Mouse (Mus musculus) retina, postnatal 1 day (tissue): ENCODE results near the gene Lta.

Source experiments
- DNase-seq: peaks from one replicate; pipeline ENCODE4 v3.0.0-alpha.2; 2012

The Lta gene

DNA sequence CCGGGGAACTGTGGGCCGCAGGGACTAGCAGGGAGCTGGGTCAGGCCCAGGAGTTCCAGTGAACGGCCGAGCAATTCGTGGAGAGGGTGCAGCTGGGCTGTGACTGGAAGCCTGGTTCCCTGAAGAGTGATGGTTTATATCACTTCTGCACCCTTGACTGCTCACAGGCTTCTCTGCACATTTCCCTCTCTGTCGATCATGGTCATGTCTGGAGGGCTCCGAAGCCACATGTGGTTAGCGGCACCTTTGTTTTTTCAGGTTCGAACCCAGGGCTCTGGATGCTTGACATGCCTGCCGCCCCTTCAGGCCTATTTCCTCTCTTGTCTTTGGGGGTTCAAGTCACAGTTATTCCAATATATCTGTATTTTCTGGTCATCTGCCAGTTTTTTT lies 224 bp upstream of the Lta start:
- no peak for DNase-seq

GRCm38 (mm10) chr17:35202442-35202841 lies 2.7 kb downstream of the Lta start:
- DNase-seq, result no peak

- DNase-seq, result no peak
These were observed 3.4 kb downstream of the Lta start, which contains the start of gene Tnf for GRCm38 (mm10) chr17:35201787-35202186. Gene Tnf, minus strand, starts transcription at chr17:35202007.

- DNase-seq, result no peak
These were observed 4.0 kb downstream of the Lta start for GRCm38 (mm10) chr17:35201128-35201527.

DNA sequence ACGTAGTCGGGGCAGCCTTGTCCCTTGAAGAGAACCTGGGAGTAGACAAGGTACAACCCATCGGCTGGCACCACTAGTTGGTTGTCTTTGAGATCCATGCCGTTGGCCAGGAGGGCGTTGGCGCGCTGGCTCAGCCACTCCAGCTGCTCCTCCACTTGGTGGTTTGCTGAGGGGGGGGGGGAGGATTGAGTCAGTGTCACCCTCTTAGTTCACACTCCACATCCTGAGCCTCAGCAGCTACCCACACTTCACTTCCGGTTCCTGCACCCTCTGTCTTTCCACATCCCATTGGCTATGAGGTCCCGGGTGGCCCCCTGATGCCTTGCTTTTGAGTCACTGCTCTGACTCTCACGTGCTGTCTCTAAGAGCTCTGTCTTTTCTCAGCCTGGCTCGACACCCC lies 4.8 kb downstream of the Lta start:
- no peak for DNase-seq

DNA sequence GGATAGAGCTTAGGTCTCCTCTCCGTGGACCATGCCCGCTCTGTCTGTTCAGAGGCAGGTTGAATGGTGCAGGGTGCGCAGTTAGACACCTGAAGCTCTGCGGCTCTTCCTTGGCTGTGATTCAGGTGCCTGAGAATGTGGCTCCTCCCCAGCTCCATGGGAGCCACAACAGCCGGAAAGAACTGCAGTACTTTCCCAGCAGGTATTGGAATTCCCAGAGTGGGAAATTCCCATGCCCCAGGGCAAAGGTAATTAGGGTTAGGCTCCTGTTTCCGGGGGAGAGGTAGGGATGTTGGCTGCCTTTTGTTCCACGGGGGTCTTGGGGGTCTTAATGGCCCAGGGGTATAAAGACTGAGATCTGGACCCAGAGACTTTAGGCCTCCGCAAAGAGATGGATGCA lies 6.2 kb downstream of the Lta start:
- no peak for DNase-seq

- no peak for DNase-seq
These were observed 7.1 kb downstream of the Lta start for GRCm38 (mm10) chr17:35198029-35198428.

DNA sequence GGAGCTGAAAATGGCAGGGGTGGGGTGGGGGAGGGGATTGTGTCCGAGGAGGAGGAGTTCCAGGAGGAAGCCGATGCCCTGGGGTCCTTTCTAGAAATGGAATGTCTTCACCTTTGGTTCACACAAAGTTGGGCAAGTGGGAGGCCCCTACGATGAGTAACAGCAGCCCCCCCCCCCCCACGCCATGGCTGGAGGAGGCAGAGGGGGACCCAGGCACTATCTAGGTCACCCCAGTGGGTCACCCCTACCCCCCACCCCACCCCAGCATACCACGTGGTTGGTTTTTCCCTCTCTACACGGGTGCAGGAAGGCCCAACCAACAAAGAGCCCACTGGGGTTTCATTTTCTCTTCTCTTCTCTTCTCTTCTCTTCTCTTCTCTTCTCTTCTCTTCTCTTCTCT lies 8.0 kb downstream of the Lta start:
- DNase-seq, result no peak

- DNase-seq, result no peak
These were observed 8.9 kb downstream of the Lta start for GRCm38 (mm10) chr17:35196321-35196641.

DNA sequence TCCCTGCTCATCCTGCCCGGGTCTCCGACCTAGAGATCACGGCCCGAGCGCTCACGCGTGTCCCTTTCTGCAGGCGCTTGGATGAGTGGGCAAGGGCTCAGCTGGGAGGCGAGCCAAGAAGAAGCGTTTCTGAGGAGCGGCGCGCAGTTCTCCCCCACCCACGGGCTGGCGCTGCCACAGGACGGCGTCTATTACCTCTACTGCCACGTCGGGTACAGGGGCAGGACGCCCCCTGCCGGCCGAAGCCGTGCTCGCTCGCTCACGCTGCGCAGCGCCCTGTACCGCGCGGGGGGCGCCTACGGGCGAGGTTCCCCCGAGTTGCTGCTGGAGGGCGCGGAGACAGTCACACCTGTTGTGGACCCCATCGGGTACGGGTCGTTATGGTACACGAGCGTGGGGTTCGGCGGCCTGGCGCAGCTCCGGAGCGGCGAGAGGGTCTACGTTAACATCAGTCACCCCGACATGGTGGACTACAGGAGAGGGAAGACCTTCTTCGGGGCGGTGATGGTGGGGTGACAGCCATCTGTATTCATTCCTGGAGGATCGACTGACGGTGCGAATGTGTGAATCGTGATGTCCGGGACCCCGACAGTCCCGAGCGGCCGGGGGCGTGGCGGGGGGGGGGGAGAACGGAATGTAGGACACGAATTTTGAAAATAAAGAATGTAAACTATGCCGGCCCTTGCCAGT lies 9.4 kb downstream of the Lta start:
- peak; percentile 88 for DNase-seq

- DNase-seq, result no peak
These were observed 10.1 kb downstream of the Lta start for GRCm38 (mm10) chr17:35194844-35195630.

DNA sequence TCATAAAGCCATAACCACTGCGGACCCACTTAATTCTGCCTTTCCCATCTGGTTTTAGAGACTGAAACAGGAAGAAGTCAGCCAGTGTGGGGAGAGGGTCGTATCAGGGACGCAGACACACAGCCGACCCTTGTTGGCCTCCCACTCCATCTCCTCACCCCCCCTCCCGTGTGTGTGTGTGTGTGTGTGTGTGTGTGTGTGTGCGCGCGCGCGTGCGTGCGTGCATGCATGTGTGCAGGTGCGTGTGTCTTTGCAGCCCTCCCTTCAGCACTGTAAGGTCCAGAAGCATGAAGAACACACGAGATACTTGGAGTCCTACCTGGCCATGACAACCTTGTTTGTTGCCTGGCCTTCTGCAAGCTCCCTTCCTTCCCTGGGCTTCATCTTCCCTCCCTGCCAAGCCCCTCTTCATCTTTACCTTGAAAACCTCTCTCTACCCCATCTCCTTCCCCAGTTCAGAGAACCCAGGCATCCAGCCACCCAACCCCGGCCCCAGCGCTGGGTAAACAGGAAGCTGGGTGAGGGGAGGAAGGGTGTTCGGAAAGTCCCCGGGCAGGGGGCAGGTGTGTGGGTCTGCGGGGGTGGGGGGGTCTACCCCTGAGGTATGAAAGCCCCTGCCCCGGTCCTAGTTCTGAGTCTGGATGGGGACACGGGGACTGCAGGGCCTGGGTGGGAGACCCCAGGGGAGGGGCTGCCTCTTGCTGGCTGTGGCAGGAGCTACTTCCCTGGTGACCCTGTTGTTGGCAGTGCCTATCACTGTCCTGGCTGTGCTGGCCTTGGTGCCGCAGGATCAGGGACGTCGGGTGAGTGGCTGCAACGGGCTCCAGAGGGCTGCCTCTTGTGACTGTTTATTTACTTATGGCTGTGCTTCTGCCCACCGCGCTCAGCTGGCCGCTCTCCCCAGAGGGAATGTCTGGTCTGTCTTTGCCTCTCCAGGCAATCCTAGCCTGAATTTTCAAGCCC lies 11.0 kb downstream of the Lta start, which contains the start of gene Ltb:
Ltb (plus strand) TSS at position 559 of the 963 bp plus-strand sequence.
- DNase-seq, result no peak

DNA sequence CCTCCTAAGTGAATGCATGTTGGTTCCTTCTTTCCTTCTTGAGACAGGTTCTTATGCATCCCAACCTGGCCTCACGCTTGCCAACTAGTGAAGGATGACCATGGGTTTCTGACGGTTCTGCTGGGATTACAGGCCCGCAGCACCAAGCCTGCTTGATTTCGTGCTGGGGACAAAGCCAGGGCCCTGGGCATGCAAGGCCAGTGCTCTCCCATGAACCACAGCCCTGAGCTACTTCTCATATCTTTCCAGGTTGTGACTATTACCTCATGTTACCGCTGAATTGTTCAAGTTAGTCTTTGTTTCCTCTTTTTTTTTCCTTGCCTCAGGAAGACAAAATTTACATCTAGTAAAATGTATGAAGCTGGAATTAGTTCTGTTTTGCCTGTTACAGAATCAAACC lies 12.2 kb downstream of the Lta start:
- DNase-seq, result no peak

DNA sequence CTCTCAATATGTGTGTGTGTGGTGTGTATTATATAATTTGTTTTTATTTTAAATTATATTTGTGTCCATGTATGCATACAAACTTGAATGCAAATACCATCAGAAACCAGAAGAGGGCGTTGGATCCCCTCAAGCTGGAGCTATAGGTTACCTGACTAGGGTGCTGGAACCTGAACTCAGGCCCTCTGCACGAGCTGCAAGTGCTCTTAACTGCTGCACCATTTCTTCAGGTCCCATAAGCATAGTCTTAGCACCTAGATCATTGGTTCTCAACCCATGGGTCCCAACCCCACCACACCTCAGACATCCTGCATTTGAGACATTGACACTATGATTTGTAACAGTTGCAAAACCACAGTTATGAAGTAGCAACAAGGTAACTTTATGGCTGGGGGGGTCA lies 13.4 kb downstream of the Lta start:
- DNase-seq, result no peak

DNA sequence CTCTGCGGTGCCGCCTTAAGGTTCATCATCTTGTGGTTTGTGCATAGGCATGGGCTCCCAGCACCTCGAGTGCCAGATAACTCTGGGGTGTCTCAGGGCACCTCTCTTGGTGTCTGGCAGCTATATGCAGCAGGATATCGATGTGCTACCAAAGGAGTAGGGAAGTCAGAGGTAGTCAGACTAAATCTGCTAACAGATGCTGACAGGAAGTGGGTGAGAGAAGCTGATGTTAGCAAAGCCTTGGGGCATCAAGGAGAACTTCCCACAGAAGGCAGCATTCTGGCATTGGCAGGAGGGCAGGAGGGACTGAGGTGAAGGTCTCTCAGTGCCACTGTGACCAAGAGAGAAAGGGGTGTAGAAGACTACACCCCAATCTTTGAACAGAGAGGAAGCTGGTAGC lies 15.1 kb downstream of the Lta start:
- DNase-seq, result no peak

- DNase-seq, result no peak
These were observed 16.0 kb downstream of the Lta start for GRCm38 (mm10) chr17:35189186-35189585.

GRCm38 (mm10) chr17:35187959-35188610 lies 17.1 kb downstream of the Lta start, which contains the start of gene Lst1:
Gene Lst1, minus strand, starts transcription at chr17:35188439.
- no peak for DNase-seq

DNA sequence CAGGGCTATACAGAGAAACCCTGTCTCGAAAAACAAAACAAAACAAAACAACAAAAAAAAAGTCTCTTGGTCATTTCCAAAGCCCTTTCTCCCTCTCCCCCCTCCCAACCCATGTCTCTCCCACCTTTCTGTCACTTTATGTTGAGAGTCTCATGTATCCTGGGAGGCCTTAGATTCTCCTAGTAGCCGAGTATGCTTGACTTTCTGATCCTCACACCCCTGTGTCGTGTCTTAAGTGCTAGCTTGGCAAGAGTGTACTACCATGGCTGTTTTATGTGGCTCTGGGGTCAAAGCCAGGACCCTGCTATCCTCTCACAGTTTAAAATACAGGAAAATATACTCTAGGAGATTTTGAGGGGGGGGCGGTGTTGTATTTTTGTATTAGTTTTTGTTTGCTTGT lies 17.8 kb downstream of the Lta start:
- no peak for DNase-seq

GRCm38 (mm10) chr17:35186681-35187080 lies 18.5 kb downstream of the Lta start:
- DNase-seq, result peak; percentile 47

GRCm38 (mm10) chr17:35185639-35186611 lies 19.2 kb downstream of the Lta start:
- peak; percentile 78 for DNase-seq

DNA sequence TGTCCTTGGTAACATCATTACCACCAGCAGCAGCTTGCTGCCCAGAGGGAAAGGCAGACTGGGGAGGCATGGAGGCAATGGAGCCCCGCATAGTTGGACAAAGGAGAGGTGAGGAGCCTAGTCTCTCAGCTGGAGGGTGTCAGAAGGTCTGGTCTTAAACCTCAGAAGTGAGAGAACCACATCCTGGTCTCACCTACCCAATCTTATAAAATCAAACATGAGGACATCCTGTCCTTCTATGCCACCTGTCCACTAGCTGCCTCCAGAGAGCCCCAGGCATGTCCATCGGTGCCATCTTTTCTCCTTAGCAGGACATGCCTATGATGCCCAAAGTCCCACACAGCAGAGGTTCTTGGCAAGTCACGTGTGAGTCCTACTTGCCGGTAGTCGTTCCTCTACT lies 25.1 kb downstream of the Lta start:
- DNase-seq, result no peak

- DNase-seq, result peak; percentile 81
These were observed 26.6 kb downstream of the Lta start for GRCm38 (mm10) chr17:35178528-35178927.
